Mouse (Mus musculus): ENCODE results near the gene 0610009B22Rik.

Gene 0610009B22Rik

GRCm38 (mm10) chr11:51658705-51659104 is 30.0 kb downstream of the 0610009B22Rik start:
- peak in 1 of 2 experiments; percentile 18 for DNase-seq

GRCm38 (mm10) chr11:51658291-51658690 is 30.4 kb downstream of the 0610009B22Rik start:
- no peak for DNase-seq

- peak in 1 of 2 experiments; percentile 22 for DNase-seq
Measured at GRCm38 (mm10) chr11:51656798-51657521, 31.7 kb downstream of the 0610009B22Rik start.

GRCm38 (mm10) chr11:51654891-51655290 is 33.8 kb downstream of the 0610009B22Rik start:
- no peak for DNase-seq

GRCm38 (mm10) chr11:51653736-51654135 is 34.9 kb downstream of the 0610009B22Rik start:
- DNase-seq = no peak

- DNase-seq = no peak
Measured at GRCm38 (mm10) chr11:51652889-51653418, 35.7 kb downstream of the 0610009B22Rik start.

- DNase-seq = peak; percentile 74 to 76
Measured at GRCm38 (mm10) chr11:51650691-51651515, 37.8 kb downstream of the 0610009B22Rik start, which contains the start of the genes N4bp3 and D930048N14Rik. Gene N4bp3 (minus strand): TSS chr11:51650842. Gene D930048N14Rik (plus strand): TSS chr11:51650954.

- peak in 1 of 2 experiments; percentile 48 for DNase-seq
Measured at GRCm38 (mm10) chr11:51650261-51650660, 38.4 kb downstream of the 0610009B22Rik start.

GRCm38 (mm10) chr11:51649889-51650199 is 38.8 kb downstream of the 0610009B22Rik start:
- peak; percentile 21 to 26 for DNase-seq

GRCm38 (mm10) chr11:51649111-51649888 is 39.4 kb downstream of the 0610009B22Rik start:
- peak; percentile 34 to 47 for DNase-seq

- DNase-seq = peak; percentile 43 to 45
Measured at GRCm38 (mm10) chr11:51648566-51648965, 40.1 kb downstream of the 0610009B22Rik start.

- DNase-seq = peak; percentile 16 to 25
Measured at GRCm38 (mm10) chr11:51646751-51647667, 41.7 kb downstream of the 0610009B22Rik start.

- peak in 1 of 2 experiments; percentile 66 for DNase-seq
Measured at GRCm38 (mm10) chr11:51646245-51646644, 42.4 kb downstream of the 0610009B22Rik start.

GRCm38 (mm10) chr11:51645293-51645692 is 43.4 kb downstream of the 0610009B22Rik start:
- peak; percentile 87 to 93 for DNase-seq

- DNase-seq = no peak
Measured at GRCm38 (mm10) chr11:51644217-51644616, 44.5 kb downstream of the 0610009B22Rik start.

- DNase-seq = peak; percentile 76 to 88
Measured at GRCm38 (mm10) chr11:51643761-51644160, 44.9 kb downstream of the 0610009B22Rik start.

GRCm38 (mm10) chr11:51643202-51643601 is 45.5 kb downstream of the 0610009B22Rik start:
- peak in 1 of 2 experiments; percentile 38 for DNase-seq

GRCm38 (mm10) chr11:51640748-51641147 is 47.9 kb downstream of the 0610009B22Rik start:
- DNase-seq = peak; percentile 57 to 67

GRCm38 (mm10) chr11:51638497-51638896 is 50.2 kb downstream of the 0610009B22Rik start:
- DNase-seq = no peak

- DNase-seq = peak in 1 of 2 experiments; percentile 42
Measured at GRCm38 (mm10) chr11:51637971-51638414, 50.7 kb downstream of the 0610009B22Rik start.

GRCm38 (mm10) chr11:51636323-51636684 is 52.4 kb downstream of the 0610009B22Rik start:
- peak; percentile 75 to 78 for DNase-seq
